Mouse (Mus musculus): ENCODE results near the gene Nudt17.
"Not testable (repeated sequence)": the region's sequence is repeated elsewhere in the genome, so short reads cannot be mapped to it uniquely, and the experiment has no call there.

Gene Nudt17

GRCm38 (mm10) chr3:96707903-96708683 lies at the start of gene Nudt17:
Gene Nudt17 (minus strand): TSS chr3:96708562.
- peak; percentile 84 for DNase-seq (ENCODE audit: low spot score)

- no peak for DNase-seq (ENCODE audit: low spot score)
These were observed 49.3 kb upstream of the Nudt17 start for GRCm38 (mm10) chr3:96757691-96758090.

- no peak for DNase-seq (ENCODE audit: low spot score)
These were observed 47.6 kb upstream of the Nudt17 start for GRCm38 (mm10) chr3:96755935-96756334.

- DNase-seq (ENCODE audit: low spot score): no peak
These were observed 38.5 kb upstream of the Nudt17 start for GRCm38 (mm10) chr3:96746829-96747228.

GRCm38 (mm10) chr3:96744348-96744747 lies 36.0 kb upstream of the Nudt17 start:
- no peak for DNase-seq (ENCODE audit: low spot score)

GRCm38 (mm10) chr3:96740279-96740678 lies 31.9 kb upstream of the Nudt17 start:
- DNase-seq (ENCODE audit: low spot score): not testable (repeated sequence)

- DNase-seq (ENCODE audit: low spot score): no peak
These were observed 29.6 kb upstream of the Nudt17 start for GRCm38 (mm10) chr3:96737995-96738394.

GRCm38 (mm10) chr3:96737013-96737740 lies 28.8 kb upstream of the Nudt17 start:
- peak; percentile 22 for DNase-seq (ENCODE audit: low spot score)

GRCm38 (mm10) chr3:96735200-96735599 lies 26.8 kb upstream of the Nudt17 start:
- no peak for DNase-seq (ENCODE audit: low spot score)

GRCm38 (mm10) chr3:96733984-96734383 lies 25.6 kb upstream of the Nudt17 start:
- DNase-seq (ENCODE audit: low spot score): no peak

GRCm38 (mm10) chr3:96730785-96731184 lies 22.4 kb upstream of the Nudt17 start:
- DNase-seq (ENCODE audit: low spot score): no peak

GRCm38 (mm10) chr3:96729403-96729784 lies 21.0 kb upstream of the Nudt17 start:
- no peak for DNase-seq (ENCODE audit: low spot score)

- DNase-seq (ENCODE audit: low spot score): no peak
These were observed 20.5 kb upstream of the Nudt17 start for GRCm38 (mm10) chr3:96728634-96729402.

- no peak for DNase-seq (ENCODE audit: low spot score)
These were observed 19.7 kb upstream of the Nudt17 start for GRCm38 (mm10) chr3:96727828-96728633.

GRCm38 (mm10) chr3:96727343-96727827 lies 19.0 kb upstream of the Nudt17 start, which contains the start of the genes Polr3c and Rnf115:
Gene Polr3c (minus strand): TSS chr3:96727628.
Gene Rnf115 (plus strand): TSS chr3:96727664.
- peak; percentile 97 for DNase-seq (ENCODE audit: low spot score)

GRCm38 (mm10) chr3:96719173-96719572 lies 10.8 kb upstream of the Nudt17 start:
- no peak for DNase-seq (ENCODE audit: low spot score)

- DNase-seq (ENCODE audit: low spot score): no peak
These were observed 7.5 kb upstream of the Nudt17 start for GRCm38 (mm10) chr3:96715854-96716253.

GRCm38 (mm10) chr3:96714286-96714685 lies 5.9 kb upstream of the Nudt17 start:
- no peak for DNase-seq (ENCODE audit: low spot score)

GRCm38 (mm10) chr3:96708684-96709064 lies 312 bp upstream of the Nudt17 start:
- no peak for DNase-seq (ENCODE audit: low spot score)

GRCm38 (mm10) chr3:96706984-96707383 lies 1.4 kb downstream of the Nudt17 start:
- no peak for DNase-seq (ENCODE audit: low spot score)

- no peak for DNase-seq (ENCODE audit: low spot score)
These were observed 2.1 kb downstream of the Nudt17 start for GRCm38 (mm10) chr3:96706217-96706616.
